Mouse (Mus musculus): ENCODE data around the gene Pde4c.
A peak's percentile ranks its signal among the peaks of the same experiment; 100 is the strongest.

Pde4c gene

DNA sequence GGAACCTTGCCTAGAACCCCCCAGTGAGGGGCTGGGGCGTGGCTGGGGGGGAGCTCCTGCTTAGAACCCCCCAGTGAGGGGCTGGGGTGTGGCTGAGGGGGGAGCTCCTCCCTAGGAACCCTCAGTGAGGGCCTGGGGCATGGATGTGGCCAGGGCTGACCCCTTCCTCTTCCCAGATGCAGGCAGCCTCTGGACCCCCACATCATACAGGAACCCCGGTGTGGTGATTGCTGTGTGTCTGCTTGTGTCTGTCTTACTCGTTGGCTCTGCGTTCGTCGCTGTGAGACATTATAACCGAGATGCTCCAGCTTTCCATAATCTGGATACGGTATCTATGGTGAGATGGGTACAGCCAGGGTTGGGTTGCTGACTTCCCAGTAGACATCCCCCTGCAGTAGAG is 1.9 kb upstream of the Pde4c start:
- DNase-seq: no peak

DNA sequence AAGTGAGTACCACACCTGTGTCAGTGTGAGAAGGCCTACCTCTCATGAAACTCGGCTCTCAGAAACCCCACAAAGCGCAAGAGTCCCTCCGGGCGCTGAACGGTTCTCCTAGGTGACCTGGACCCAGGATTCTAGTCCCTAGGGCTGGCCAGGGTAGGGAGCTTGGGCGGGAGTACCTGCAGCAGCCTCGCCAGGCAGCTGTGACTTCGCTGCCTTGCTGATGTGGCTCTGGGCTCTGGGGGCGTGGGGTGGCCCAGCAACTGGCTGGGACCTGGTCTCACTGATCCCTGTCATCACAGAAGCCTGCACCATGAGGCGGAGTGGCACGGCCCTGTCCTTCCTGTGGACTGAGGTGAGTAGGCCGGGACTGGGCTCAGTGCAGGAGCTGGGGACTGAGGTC is 696 bp downstream of the Pde4c start:
- DNase-seq: no peak

DNA sequence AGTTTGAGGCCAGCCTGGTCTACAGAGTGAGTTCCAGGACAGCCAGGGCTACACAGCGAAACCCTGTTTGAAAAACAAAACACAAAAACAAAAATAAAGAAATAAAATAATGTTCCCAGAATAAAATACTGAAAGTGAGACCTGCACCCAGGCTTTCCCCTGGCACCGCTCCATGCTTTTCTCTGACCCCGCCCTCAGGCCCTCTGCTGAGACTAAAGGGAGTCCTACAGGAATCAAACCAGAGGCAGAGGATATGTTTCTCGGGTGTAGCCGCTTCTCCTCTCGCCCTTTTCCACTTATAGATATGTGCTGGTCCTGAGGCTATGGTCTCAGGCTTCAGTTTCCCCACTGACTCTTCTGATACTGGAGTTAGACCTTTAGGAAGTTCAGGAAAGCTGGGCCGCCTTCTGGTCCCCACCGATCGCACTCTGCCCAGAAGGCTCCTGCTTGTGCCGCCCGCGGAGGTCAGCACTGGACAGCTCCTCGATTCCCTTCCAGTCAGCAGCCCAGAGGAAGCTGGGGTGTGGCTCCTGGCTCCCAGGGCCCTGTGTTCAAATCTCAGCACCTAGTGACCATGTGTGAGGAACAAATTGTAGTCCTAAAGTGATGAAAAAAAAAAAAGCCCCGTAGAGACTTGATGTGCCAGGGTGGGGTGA is 2.4 kb downstream of the Pde4c start:
- peak; percentile 55 for DNase-seq

GRCm38 (mm10) chr8:70726721-70727120 is 3.2 kb downstream of the Pde4c start:
- DNase-seq: no peak

GRCm38 (mm10) chr8:70729808-70730475 is 6.4 kb downstream of the Pde4c start:
- DNase-seq: peak; percentile 39

- no peak for DNase-seq
These were observed 7.4 kb downstream of the Pde4c start for GRCm38 (mm10) chr8:70730956-70731355.

GRCm38 (mm10) chr8:70737705-70738104 is 14.2 kb downstream of the Pde4c start:
- no peak for DNase-seq

DNA sequence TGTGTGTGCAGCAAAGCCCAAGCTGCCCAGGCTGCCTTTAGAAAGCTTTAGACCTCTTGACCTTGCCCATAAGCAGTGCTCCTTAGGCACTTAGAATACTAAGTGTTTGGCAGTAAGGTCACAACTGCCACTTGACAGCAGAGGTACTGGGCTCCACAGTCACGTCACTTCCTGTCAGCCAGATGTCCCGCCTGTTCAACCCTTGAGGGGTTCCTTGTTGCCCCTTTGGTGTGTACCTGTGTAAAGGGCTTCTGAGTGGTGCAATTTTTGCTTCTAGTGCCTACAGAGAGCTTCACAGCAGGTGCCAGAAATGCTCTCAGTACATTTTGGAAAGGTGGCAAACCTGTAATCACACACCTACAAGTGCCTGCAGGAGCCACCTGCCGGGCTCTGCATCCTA is 14.7 kb downstream of the Pde4c start:
- DNase-seq: no peak

GRCm38 (mm10) chr8:70741661-70742060 is 18.1 kb downstream of the Pde4c start:
- DNase-seq: no peak

- DNase-seq: no peak
These were observed 18.7 kb downstream of the Pde4c start for GRCm38 (mm10) chr8:70742176-70742575.

DNA sequence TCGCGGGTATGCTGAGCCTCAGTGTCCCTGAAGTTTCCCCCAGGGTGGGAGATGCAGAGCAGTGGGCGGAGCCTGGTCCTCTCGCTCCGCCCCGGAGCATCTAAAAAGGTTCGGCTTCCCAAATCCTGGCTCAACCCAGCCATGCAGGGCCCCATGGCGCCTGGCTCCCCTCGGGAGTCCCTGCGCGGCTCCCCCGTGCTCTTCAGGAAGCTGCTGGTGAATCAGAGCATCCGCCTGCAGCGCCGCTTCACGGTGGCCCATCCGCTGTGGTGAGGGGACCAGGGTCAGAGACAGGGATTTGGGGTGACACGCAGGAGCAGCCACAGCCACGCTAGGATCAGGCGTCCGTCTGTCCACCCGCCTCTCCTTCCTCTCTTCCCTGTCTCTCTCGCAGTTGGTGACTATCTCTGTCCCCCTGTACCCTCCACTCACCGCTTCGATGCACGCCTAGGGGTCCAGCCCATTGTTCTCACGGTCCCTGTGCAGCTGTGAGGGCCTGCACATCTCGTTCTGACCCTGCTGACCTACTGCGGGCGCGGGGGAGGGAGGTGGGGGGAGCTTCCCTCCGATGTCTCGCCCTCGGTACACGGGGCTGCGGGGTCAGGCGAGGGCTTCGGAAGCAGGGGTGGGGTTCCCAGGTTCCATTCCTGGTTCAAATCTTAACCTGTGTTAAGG is 19.6 kb downstream of the Pde4c start:
- DNase-seq: peak; percentile 47

GRCm38 (mm10) chr8:70743656-70744590 is 20.4 kb downstream of the Pde4c start:
- DNase-seq: peak; percentile 64

DNA sequence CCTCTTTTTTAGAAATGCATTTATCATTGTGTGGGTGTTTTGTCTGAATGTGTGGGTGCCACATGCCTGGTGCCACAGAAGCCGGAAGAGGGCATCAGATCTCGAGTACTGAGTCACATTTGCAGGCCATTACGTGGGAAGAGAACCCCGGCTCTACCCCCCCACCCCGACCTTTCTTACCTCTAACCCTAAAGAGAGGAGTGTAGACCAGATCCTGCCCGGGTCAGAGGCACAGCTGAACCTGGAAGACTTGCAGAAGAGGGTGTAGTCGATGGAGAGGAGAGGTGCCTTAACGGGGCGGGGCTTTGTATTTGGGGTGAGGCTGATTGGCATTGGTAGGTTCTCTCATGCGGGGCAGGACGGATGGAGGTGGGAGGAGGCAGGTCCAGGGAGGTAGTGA is 21.3 kb downstream of the Pde4c start:
- no peak for DNase-seq

DNA sequence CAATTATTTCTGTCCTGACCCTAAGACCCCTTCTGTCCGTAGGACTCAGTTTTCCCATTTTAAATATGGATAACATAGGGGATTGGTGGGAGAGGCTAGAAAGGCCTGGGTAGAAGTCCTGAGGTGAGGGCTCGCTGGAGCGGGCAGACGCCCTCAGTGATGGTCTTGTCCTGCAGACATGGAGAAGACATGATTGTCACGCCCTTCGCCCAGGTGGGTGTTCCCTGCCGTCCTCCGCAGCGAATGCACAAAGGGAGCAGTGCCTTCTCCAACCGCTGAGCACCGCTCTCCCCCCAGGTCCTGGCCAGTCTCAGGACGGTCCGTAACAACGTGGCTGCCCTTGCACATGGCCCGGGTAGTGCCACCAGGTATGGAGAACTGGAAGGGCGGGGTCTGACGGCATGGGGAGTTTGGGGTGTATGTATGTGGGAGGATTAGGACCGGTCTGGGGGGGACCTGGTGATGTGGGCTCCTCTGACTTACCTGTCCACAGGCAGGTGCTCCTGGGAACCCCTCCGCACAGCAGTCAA is 22.2 kb downstream of the Pde4c start:
- no peak for DNase-seq

- no peak for DNase-seq
These were observed 23.2 kb downstream of the Pde4c start for GRCm38 (mm10) chr8:70746676-70747075.

DNA sequence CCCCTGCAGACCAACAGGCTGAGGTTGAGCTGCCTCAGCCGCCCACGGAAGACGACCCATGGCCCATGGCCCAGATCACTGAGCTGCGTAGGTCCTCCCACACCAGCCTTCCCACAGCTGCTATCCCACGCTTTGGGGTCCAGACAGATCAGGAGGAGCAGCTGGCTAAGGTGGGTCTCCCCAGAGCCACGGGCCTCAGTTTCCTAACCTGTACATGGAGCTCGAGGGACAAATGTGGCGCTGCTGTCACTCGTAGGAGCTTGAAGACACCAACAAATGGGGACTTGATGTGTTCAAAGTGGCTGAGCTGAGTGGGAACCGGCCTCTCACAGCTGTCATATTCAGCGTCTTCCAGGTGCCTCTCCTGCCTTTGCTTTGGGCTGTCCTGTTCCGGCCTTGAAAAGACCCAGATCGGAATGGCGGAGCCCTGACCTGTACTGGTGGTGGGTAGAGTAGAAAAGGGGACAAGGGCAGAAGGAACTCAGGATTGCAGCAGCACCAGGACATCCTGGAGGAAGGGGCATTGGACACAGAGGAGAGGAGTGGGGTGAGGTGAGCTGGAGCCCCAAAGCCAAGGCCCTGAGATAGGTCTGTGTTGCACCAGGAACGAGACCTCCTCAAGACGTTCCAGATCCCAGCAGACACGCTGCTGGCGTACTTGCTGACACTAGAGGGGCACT is 23.8 kb downstream of the Pde4c start:
- no peak for DNase-seq

DNA sequence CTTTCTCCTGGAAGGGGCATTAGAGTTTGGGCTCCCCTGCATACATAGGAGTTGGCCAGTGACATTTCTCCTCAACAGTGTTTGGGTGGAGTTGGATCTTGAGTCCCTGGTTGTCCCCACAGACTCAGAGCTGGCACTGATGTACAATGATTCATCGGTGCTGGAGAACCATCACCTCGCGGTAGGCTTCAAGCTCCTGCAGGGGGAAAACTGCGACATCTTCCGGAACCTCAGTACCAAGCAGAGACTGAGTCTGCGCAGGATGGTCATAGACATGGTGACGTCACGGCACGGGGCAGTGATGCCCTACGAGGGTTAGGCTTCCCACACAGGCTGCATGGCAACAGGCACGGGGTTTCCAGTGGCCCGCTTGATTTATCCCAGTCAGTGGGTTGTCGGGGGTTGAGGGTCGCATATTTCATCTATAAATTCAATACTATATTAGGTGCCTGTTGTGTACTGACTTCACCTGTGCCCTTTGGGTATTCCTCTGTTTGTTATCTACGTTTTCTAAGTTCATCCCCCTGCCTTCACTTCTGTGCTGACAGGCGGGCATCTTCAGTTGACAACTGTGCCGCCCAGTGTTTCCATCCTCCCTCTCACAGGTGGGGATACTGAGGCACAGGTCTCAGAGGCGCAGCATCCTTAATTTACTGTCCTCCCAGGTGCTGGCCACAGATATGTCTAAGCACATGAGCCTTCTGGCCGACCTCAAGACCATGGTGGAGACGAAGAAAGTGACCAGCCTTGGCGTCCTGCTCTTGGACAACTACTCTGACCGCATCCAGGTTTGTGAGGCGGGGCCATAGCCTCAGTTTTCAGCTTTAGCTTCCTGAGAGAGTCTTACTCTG is 25.0 kb downstream of the Pde4c start:
- DNase-seq: no peak

- DNase-seq: no peak
These were observed 25.7 kb downstream of the Pde4c start for GRCm38 (mm10) chr8:70749097-70749674.

DNA sequence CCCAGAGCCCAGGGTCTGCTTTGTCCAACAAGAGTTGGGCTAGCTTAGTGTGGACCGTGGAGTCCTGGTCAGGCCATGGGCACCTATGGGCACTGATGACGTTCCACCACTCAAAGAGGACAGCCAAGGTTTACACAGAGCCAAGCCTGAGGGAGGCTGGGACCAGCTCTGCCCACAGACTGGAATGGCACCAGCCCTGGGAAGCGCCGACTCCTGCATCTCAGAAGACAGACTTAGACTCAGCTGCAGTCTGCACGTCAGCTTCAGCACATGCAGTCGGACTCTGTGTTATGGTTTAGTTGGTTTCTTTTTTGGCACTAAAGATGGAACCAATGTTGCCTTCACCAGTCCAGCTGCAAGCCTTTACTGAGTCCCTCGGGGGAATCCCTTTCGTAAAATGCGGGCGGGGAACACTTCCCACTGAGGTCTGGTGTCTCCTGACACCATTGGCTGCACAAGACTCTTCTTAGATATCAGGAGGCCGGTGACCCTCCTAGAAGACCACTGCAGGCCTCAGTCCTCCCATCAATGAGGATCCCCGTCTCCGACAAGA is 26.7 kb downstream of the Pde4c start:
- no peak for DNase-seq

GRCm38 (mm10) chr8:70752000-70752764 is 28.7 kb downstream of the Pde4c start:
- DNase-seq: peak; percentile 83

All from embryo, embryonic 11 days (tissue).